Mouse (Mus musculus) cerebellum, postnatal 14 days (tissue): ENCODE measurements at regions not wholly inside any gene's neighbourhood (a gene's known extent, or its start where the extent isn't known, plus 50 kb on each side); places are given as distances from the start of the nearest gene placed in this dataset.
A peak's percentile ranks its signal among the peaks of the same experiment; 100 is the strongest.

Experiments
- DNase-seq, 2 experiments: peaks; one replicate each; pipeline ENCODE4 v3.0.0; 2021; ENCODE audit warnings: mixed read lengths in 2 of 2

DNA sequence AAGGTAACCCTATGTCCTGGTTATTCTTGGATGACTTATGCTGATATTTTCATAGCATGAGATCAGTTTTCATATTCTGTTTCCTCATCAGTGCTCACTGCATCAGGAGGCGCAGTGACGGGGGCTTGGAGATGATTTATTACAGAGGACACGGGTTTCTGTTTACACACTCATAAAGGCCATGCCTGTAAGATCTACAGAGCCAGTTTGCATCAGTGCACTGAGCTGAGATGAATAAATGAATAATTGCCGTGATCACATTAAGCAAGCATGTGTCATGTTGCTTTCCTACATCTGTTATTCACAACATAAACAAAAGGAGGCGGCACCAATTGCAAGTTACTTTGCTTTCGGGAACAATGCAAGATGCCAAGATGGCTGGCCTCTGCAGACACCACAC, 271.6 kb downstream of the Rnf144a start:
- DNase-seq = no peak

GRCm38 (mm10) chr12:26130811-26131210, 284.2 kb downstream of the Rnf144a start:
- DNase-seq = no peak

DNA sequence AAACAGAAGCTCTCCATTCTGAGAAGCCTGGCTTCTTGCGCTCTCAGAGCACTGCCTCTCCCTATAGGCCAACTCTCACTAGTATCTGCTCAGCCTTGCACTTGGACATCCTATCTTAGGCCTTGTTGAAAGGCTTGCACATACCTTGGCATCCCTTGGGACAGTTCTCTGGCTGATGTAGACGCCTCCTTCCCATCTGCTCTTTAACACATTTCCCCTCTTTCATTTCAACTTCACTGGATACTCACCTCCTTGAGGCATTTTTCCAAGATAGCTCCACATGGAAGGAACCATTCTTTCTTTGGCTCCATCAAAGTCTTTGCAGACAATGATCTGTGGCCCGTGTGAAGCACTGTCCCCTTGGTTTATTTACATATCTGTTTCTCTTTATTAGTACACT, 285.0 kb downstream of the Rnf144a start:
- no peak for DNase-seq

DNA sequence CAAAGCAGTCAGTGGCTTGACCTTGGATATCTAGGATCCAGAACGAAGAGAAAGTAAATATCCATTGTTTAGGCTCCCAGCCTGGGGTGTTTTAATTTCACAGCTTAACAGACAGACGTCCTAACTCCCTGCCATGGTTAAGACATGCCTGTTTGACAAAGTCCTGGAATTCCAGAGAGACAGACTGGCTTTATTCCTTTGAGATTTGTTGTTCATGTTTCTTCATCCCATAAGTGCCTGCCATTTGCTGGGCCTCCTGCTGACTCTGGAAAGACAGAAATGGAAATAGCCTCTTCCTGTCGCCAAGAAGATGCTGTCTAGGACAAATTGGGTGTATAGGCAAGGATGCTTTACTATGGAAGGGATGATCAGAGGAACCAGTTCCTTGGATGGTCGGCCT, 285.5 kb downstream of the Rnf144a start:
- DNase-seq = no peak

DNA sequence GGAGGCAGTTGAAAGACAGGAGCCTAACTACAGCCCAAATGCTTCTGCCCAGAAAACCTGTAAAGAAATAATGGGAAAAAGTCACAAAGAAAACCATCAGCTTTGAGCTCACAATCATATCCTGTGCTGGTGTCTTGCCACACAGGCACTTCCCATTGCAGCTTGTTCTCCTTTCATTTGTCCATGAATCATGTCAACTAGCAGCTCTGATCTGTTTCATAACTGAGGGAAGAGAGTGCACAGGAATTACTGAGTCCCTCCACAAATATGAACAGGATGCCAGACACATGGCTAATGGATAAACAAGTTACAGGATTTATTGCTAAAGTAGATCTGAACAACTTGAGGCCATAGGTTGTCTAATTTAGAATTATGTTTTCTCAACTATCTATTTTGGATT, 286.2 kb downstream of the Rnf144a start:
- no peak for DNase-seq

DNA sequence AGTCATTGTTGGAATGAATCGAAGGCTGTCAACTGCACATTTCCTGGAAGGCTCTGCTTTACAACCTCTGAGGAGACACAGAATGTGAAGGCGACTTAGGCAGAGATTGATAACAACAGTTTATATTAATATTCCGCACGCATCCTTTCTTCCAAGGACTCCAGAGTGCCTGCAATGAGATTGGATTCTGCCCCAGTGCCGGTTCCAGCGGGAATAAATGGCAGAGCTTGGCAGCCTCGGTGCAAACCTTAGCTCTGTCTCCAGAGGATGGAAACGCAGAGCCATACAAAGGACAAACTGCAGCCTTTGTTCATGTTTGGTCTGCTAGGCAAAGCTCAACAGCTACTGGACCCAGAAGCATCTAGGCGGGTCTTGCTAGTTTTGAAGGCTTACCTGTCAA, 288.8 kb downstream of the Rnf144a start:
- DNase-seq = no peak

GRCm38 (mm10) chr12:26124211-26124610, 290.8 kb downstream of the Rnf144a start:
- DNase-seq = no peak

- DNase-seq = peak; percentile 51 to 68
These were observed 299.6 kb downstream of the Rnf144a start for GRCm38 (mm10) chr12:26115339-26115912.

DNA sequence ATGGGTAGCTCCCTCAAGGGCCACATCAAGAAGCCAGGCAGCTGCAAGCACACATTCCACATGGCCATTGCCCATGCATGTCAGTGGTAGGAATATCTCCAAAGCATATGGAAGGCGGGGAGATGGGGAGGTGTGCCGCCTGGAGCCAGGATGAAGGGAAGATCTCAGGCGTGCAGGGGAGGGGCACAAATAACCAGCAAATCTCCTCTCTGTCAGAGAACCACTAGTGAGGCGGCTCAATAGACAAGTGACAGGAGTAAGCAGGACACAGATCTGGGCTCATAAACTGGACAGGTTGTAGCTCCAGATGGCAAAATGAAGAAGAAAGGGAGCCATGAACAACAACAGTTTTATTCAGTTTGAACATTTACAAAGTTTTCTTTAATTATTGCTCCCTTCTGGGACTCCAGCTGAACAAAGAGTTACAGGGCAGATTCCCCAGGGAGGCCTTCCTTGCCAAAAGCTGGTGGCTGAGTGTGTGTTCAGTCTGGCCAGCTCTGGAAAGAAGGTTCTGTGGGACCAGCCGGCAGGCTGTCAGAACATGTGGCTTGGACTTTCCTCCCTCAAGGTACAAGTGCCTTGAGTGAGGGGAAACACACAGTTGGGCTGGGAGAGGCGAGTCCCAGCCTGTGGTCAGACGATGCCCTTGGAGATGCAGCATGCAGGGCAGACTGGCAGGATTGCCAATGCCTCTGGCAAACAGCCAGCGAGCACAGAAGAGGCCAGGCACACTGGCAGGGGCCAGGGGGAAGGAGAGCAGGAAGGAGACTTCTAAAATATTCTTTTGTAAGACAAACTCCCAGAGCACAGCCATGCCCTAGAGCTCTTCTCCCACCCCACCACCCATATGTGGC, 302.7 kb downstream of the Rnf144a start:
- peak; percentile 92 to 95 for DNase-seq

DNA sequence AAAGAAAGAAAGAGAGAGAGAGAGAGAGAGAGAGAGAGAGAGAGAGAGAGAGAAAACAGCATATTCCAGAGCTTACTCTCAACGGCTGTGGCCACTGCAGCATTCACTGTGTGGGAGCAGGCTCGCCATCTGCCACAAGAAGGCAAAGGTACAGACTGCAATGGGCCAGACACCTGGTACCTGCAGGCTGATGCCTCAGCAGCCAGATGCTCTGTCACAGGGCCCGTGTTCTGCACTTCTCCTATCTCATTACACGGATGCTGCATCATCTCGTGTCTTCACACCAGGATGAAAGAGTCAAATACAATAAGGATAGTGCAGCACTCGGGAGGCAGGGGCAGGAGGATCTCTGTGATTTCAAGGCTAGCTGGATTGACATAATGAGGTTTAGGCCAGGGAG, 305.2 kb downstream of the Rnf144a start:
- no peak for DNase-seq

DNA sequence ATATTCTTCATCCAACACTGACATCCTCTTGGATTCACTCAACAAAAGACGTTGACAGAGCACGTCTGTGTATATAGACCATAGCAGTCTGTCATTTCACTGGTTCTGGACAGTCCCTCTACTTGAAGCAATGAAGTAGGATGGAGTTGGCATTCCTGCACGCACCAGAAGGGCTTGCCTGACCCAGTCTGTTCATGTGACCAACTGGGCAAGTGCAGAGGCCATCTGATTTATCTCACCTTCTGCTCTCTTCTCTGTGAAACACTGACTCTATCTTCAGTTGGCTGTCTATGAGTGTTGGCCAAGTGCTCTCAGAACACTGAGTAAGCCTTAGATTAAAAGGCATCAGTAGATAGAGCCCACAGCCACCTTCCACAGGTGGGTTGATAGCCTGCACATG, 310.7 kb downstream of the Rnf144a start:
- peak; percentile 48 to 55 for DNase-seq

GRCm38 (mm10) chr12:26102384-26102783, 312.7 kb downstream of the Rnf144a start:
- DNase-seq = no peak

DNA sequence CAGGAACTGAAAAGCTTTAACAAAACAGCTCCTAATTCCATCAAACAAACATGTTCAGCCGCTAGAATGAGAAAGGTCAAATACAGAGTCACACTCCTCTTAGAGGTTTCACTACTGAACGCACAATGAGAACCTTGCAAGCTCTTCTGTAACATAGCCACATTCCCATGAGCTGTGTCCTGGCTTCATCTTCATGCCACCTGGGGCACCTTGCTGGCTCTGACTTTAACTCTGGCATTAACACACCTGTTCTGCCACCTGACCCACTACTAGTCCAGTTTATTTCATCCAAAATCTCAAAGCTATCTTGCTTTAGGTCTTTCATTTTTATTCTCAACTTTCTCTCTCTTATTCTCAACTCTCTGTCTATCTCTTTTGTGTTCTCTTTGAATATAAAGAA, 314.9 kb downstream of the Rnf144a start:
- peak in 1 of 2 experiments; percentile 77 for DNase-seq

GRCm38 (mm10) chr12:26099176-26099575, 315.9 kb downstream of the Rnf144a start:
- DNase-seq = no peak

GRCm38 (mm10) chr12:26092311-26092710, 322.7 kb downstream of the Rnf144a start:
- no peak for DNase-seq

- no peak for DNase-seq
These were observed 323.2 kb downstream of the Rnf144a start for GRCm38 (mm10) chr12:26091865-26092264.

- DNase-seq = no peak
These were observed 326.7 kb downstream of the Rnf144a start for GRCm38 (mm10) chr12:26088389-26088788.

GRCm38 (mm10) chr12:26086923-26087322, 328.1 kb downstream of the Rnf144a start:
- no peak for DNase-seq

- DNase-seq = no peak
These were observed 328.6 kb downstream of the Rnf144a start for GRCm38 (mm10) chr12:26086414-26086813.

DNA sequence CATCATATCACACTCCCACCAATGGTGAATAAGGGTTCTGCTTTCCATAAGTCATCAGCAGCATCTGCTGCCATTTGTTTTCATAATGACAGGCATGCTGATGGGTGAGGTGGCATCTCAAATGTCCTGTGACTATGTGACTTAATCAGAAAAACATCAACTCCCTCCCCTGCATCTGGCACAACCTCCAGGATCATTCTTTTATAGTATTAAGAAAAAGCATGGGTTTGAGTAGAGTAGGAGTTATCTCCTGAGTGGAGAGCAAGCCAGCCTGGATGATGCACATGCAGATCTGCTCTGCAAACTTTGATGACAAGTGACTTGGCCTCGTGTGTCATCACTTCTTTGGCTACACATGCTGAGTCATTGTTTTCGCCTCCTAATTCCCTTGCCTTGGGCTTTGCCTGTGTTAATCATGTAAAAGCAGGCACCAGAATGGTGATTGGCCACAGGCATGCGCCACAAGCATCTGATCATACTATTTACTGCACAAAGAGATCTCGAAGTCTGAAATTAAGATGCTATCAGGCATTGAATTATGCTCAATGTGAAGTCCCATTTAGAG, 335.9 kb downstream of the Rnf144a start:
- DNase-seq = no peak

GRCm38 (mm10) chr12:26075638-26076254, 339.3 kb downstream of the Rnf144a start:
- DNase-seq = peak in 1 of 2 experiments; percentile 23

DNA sequence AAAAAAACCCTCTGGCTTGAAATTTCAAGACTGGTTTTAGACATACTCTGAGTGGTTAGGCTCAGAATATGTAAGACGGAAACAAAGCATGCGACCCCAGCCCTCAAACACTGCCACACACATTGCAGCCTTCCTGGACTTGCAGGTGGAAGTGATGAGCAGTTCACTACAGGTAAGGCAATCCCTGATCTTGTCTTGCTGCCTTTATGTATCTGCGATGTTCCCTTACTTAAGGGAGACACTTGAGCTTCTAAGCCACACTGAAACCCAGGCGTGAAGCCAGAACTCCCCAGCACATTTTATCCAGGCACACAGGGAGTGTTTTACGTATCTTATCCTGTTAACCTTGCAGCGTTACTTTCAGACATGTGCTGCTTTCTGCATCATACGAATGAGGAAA, 342.9 kb downstream of the Rnf144a start:
- DNase-seq = peak; percentile 40 to 59

DNA sequence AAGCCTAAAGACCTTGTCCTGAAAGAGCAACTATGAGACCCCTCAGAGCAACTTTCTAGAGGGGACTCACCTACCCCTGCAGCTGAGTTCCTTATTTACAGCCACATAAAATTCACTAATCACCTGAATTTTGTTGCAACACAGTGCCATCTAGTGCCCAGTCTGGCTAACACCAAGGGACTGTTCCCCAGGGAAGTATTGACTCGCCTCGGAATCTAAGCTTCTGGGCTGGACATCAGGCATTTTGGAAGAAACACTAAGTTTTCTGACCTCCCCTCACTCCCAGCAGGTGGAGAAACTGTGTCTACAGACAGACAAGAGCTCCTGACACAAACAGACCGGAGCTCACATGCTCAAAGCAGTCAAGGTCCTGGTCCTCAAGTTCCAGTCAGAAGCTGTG, 343.4 kb downstream of the Rnf144a start:
- DNase-seq = peak; percentile 90 to 91

DNA sequence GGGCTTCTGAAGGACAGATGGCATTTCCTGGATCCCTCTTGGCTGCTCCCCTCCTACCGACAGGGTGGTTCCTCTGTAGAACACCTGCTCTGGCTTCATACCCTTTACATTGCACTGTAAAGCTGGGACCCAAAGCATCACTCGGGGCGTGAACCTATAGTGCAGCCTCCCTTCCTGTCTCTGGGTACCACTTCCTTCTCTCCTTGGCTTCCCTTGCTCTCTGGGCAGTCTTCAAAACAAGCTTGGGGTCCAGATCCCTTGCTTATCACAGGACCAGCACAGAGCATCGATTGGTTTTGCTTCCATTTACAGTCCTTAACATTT, 346.4 kb downstream of the Rnf144a start:
- DNase-seq = no peak
